Mouse (Mus musculus): Measurements from ENCODE around the gene Myh11. TPM values are rescaled to one million over a fixed set of nuclear protein-coding genes. Genes with fewer than 3 reads are reported as not detected.

The Myh11 gene
- polyA plus RNA-seq, 1 experiment from 2014 or later = 0.36 TPM

DNA sequence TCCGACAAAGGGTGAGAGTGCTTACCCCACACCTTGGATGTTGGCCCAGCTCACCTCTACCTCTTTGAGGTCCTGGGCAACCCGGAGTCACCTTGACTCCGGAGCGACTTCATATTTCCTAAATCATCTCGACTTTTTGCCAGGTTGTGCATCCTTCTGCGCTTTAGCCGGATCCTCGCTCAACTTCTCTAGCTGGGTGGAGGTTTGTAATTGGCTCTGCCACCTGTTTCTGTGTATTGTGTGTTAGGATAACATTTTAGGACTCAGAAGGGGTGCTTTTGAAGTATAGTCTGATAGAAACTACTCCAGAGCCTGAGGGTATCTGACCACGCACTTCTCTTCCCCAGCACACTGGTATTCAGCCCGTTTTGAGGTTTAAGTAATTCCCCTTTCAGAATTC is 127.4 kb downstream of the Myh11 start:
- Histone ChIP-seq H3K27ac (ENCODE audit: low read depth) (peak overlapping the region; percentile 86), H3K27me3 (ENCODE audit: insufficient read depth, low read length) (no peaks in the 10 kb centered on the region), H3K4me2 (ENCODE audit: low read depth, low read length) (peak overlapping the region; percentile 77), H3K9me3 (ENCODE audit: low read length) (no peaks in the 10 kb centered on the region), H3K4me1 (ENCODE audit: insufficient read depth) (peaks cover 29% of the 10 kb centered on the region), H3K4me3 (ENCODE audit: low read depth, low read length) (peak overlapping the region; percentile 63), H3K36me3 (replicated peaks; ENCODE audit: insufficient read depth, low read length) (peaks cover 10% of the 10 kb centered on the region), H3K9ac (replicated peaks) (peak overlapping the region; percentile 79)
- DNase-seq (no peak), ATAC-seq (no peak)
- WGBS (ENCODE audit: insufficient replicate concordance) = 2% methylated on average over 10 of the region's 10 CpGs
- no peak for TF ChIP-seq CTCF (IDR thresholded peaks at IDR 0.05; ENCODE audit: low read depth)
- TF ChIP-seq EP300 (IDR thresholded peaks at IDR 0.05; ENCODE audit: low read depth) = no peak

DNA sequence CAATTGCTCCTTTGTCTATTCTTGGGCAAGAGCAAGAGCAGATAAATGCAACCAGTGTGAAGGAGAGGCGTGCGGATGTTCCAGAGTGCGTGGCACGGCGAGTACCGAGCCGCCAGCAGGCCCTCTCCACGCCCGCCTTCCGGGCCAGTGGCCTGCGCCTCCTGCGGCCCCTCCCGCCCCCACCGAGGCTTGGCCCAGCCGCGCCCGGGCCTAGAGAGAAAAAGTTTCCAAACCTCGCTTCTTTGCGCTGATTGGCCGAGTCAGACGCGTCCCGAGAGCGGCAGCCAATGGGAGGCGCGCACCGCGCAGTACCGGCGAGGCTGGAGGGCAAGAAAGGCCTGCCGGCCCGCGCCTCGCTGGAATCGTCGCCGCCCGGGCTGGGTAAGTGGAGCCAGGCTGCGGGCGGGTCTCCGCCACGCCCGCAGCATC is 128.2 kb downstream of the Myh11 start, which contains the start of the genes Nde1 and Marf1:
Gene Nde1, plus strand, starts transcription at position 288 of the 429 bp plus-strand sequence.
Gene Marf1, minus strand, starts transcription at position 364 of the 429 bp plus-strand sequence.
- peak within 1 kb of the TSS; percentile 86 for H3K27ac ChIP-seq (ENCODE audit: low read depth)
- peak within 1 kb of the TSS; percentile 77 for H3K4me2 ChIP-seq (ENCODE audit: low read depth, low read length)
- TF ChIP-seq CTCF (IDR thresholded peaks at IDR 0.05; ENCODE audit: low read depth) (no peak), EP300 (IDR thresholded peaks at IDR 0.05; ENCODE audit: low read depth) (no peak)
- H3K36me3 ChIP-seq (replicated peaks; ENCODE audit: insufficient read depth, low read length) = peaks cover 7% of the 10 kb centered on the region
- peak; percentile 81 for ATAC-seq
- H3K9ac ChIP-seq (replicated peaks) = peak within 1 kb of the TSS; percentile 79
- DNase-seq = peak; percentile 95
- peaks cover 32% of the 10 kb centered on the region for H3K4me1 ChIP-seq (ENCODE audit: insufficient read depth)
- H3K4me3 ChIP-seq (ENCODE audit: low read depth, low read length) = peak within 1 kb of the TSS; percentile 63
- 2% methylated on average over 40 of the region's 43 CpGs for WGBS (ENCODE audit: insufficient replicate concordance)
- no peaks in the 10 kb centered on the region for H3K27me3 ChIP-seq (ENCODE audit: insufficient read depth, low read length)
- no peaks in the 10 kb centered on the region for H3K9me3 ChIP-seq (ENCODE audit: low read length)

DNA sequence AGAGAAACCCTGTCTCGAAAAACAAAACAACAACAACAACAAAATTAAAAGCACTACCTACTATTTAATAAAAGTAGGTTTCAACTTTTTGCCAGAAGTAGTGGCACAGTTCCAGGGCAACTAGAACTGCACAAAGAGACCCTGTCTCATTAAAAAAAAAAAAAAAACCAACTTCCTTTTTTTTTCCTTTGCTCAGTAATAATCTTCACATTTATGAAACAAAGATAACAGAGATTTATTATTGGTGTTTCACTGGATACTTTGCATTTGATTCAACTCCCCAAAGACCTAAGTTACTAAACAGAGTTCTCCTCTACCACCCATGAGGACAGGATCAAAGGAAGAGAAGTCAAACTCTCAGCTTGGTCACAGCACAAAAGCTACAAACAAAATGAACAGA is 130.2 kb downstream of the Myh11 start:
- H3K4me1 ChIP-seq (ENCODE audit: insufficient read depth) = peaks cover 28% of the 10 kb centered on the region
- no peak overlapping the region for H3K4me2 ChIP-seq (ENCODE audit: low read depth, low read length)
- ATAC-seq (no peak), DNase-seq (no peak)
- no peak overlapping the region for H3K4me3 ChIP-seq (ENCODE audit: low read depth, low read length)
- H3K9me3 ChIP-seq (ENCODE audit: low read length) = no peaks in the 10 kb centered on the region
- 91% methylated on average over 1 of the region's 1 CpGs for WGBS (ENCODE audit: insufficient replicate concordance)
- H3K27me3 ChIP-seq (ENCODE audit: insufficient read depth, low read length) = no peaks in the 10 kb centered on the region
- no peak overlapping the region for H3K9ac ChIP-seq (replicated peaks)
- no peaks in the 10 kb centered on the region for H3K36me3 ChIP-seq (replicated peaks; ENCODE audit: insufficient read depth, low read length)
- no peak overlapping the region for H3K27ac ChIP-seq (ENCODE audit: low read depth)
- no peak for TF ChIP-seq EP300 (IDR thresholded peaks at IDR 0.05; ENCODE audit: low read depth)
- no peak for TF ChIP-seq CTCF (IDR thresholded peaks at IDR 0.05; ENCODE audit: low read depth)

DNA sequence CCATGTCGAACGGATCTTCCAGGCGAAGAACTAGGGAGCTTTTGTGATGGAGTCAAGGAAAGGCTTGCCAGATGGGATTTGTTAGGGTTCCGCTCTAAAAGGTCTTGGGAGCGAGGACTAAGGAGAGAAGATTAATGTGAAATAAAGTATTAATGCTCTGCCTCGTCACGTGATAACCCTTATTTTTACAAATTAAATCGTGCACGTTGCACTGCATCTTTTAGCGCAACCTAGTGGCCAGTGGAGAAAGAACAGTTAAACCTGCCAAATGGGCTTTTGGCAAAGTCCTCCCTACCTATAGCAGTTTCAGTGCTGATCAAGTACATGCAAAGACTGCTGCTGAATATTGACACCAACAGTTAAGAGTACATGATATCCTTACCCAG is 131.4 kb downstream of the Myh11 start:
- Histone ChIP-seq H3K4me1 (ENCODE audit: insufficient read depth) (peaks cover 24% of the 10 kb centered on the region; the same call in 1 of the 2 replicates), H3K9ac (replicated peaks) (peak overlapping the region; percentile 72), H3K4me3 (ENCODE audit: low read depth, low read length) (peak overlapping the region; percentile 82), H3K27ac (ENCODE audit: low read depth) (peak overlapping the region; percentile 96), H3K27me3 (ENCODE audit: insufficient read depth, low read length) (no peaks in the 10 kb centered on the region), H3K4me2 (ENCODE audit: low read depth, low read length) (peak overlapping the region; percentile 93), H3K9me3 (ENCODE audit: low read length) (no peaks in the 10 kb centered on the region), H3K36me3 (replicated peaks; ENCODE audit: insufficient read depth, low read length) (no peaks in the 10 kb centered on the region)
- ATAC-seq (peak; percentile 20), DNase-seq (peak; percentile 73)
- under 1% methylated on average over 10 of the region's 10 CpGs for WGBS (ENCODE audit: insufficient replicate concordance)
- TF ChIP-seq EP300 (IDR thresholded peaks at IDR 0.05; ENCODE audit: low read depth) (0 out of 2 replicates have a peak, but pooled peaks have one; percentile 6), CTCF (IDR thresholded peaks at IDR 0.05; ENCODE audit: low read depth) (peak; percentile 96)

DNA sequence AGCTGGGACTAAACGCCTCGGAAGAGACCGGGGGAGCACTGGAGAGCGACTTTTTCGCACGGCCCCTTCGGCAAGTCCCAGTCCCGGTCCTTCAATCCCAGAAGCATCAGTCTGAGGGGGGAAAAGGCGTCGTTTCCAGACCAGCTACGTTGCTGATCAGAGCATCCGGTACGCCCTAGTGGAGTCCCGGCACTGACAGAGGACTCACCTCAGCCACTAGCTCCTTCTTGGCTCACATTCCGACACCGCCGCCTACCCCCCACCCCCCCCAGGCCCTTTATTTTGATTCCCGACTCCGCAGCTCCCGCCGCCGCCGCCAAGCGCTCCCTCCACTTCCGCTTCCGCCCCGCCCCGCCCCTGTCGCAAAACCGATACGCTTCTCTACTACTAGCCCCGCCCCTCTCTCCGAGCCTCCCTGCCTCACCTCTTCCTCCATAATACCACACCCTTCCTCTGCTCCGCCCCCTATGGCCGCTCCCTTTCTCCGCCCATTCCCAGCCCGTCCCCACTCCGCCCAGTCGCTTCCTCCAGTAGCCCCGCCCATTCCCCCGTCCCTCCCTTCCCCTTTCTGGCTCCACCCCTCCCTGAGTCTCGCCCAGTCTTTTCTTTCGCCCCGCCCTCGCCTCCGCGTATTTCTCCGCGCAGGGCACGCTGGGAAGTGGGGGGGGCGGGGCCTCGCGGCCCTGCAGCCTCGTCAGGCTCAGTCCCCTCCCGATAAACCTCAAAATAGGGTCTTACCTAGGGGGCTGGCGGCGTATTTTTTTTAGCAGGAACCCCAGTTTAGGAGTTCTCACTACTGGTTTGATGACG is 132.0 kb downstream of the Myh11 start:
- no peaks in the 10 kb centered on the region for H3K9me3 ChIP-seq (ENCODE audit: low read length)
- 0 out of 2 replicates have a peak, but pooled peaks cover 2% of the 10 kb centered on the region for H3K36me3 ChIP-seq (replicated peaks; ENCODE audit: insufficient read depth, low read length)
- 1% methylated on average over 53 of the region's 58 CpGs for WGBS (ENCODE audit: insufficient replicate concordance)
- no peak; the same call in 1 of the 2 replicates for TF ChIP-seq CTCF (IDR thresholded peaks at IDR 0.05; ENCODE audit: low read depth)
- TF ChIP-seq EP300 (IDR thresholded peaks at IDR 0.05; ENCODE audit: low read depth) = peak; percentile 9; the same call in 1 of the 2 replicates
- DNase-seq (peak; percentile 100), ATAC-seq (peak; percentile 86)
- H3K4me1 ChIP-seq (ENCODE audit: insufficient read depth) = peaks cover 20% of the 10 kb centered on the region; the same call in 1 of the 2 replicates
- peak overlapping the region; percentile 96 for H3K27ac ChIP-seq (ENCODE audit: low read depth)
- peak overlapping the region; percentile 93 for H3K4me2 ChIP-seq (ENCODE audit: low read depth, low read length)
- peak overlapping the region; percentile 81 for H3K9ac ChIP-seq (replicated peaks)
- peak overlapping the region; percentile 82 for H3K4me3 ChIP-seq (ENCODE audit: low read depth, low read length)
- no peaks in the 10 kb centered on the region for H3K27me3 ChIP-seq (ENCODE audit: insufficient read depth, low read length)

DNA sequence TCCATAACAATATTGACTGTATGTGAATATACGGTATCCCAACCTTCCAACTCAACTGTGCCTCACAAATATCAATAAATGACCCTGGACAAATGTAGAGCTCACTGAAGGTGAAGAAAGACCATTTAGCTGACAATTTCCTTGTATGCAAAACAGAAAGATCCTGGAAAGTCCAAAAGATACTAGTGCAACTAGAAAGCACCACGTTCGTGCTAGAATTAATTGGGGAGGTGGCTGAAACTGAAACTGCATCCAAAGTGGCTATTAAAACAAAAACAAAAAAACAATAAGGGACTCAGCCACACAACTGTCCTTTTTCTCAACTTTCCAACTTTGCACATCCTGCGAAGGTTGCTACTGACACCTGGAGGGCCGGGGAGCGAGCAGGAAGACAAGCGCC is 132.6 kb downstream of the Myh11 start:
- H3K4me3 ChIP-seq (ENCODE audit: low read depth, low read length) = peak overlapping the region; percentile 82
- 7% methylated on average over 7 of the region's 7 CpGs for WGBS (ENCODE audit: insufficient replicate concordance)
- TF ChIP-seq CTCF (IDR thresholded peaks at IDR 0.05; ENCODE audit: low read depth) = peak; percentile 32; the same call in 1 of the 2 replicates
- no peak for TF ChIP-seq EP300 (IDR thresholded peaks at IDR 0.05; ENCODE audit: low read depth)
- H3K4me1 ChIP-seq (ENCODE audit: insufficient read depth) = peaks cover 18% of the 10 kb centered on the region; the same call in 1 of the 2 replicates
- no peaks in the 10 kb centered on the region for H3K9me3 ChIP-seq (ENCODE audit: low read length)
- peak overlapping the region; percentile 74 for H3K4me2 ChIP-seq (ENCODE audit: low read depth, low read length)
- H3K27ac ChIP-seq (ENCODE audit: low read depth) = peak overlapping the region; percentile 88
- ATAC-seq = no peak
- H3K9ac ChIP-seq (replicated peaks) = peak overlapping the region; percentile 81
- DNase-seq = no peak
- H3K36me3 ChIP-seq (replicated peaks; ENCODE audit: insufficient read depth, low read length) = peaks cover 6% of the 10 kb centered on the region; the same call in 1 of the 2 replicates
- no peaks in the 10 kb centered on the region for H3K27me3 ChIP-seq (ENCODE audit: insufficient read depth, low read length)

All from liver, postnatal 0 days (tissue).